Comparison of ENCODE assay signal across 15 mouse cellular contexts in the genomic region with DNA sequence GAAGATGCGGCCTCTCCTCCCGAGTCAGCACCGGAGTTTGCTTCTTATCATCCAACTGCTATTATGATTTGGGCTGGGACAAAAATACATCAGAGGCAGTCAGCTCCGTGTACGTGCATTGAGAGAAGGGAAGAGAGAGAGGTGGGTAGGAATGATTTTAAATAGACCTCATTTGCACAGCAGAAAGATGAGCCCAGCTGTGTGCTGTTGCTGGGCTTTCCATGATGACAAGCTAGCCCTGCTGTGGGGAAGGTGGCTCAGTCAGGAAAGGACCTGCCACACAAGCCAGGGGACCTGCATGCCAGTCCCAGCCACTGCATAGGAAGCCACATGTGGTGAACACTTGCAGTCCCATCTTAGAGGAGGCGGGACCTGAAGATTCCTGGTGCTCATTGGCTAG.
A peak's percentile ranks its signal among the peaks of the same experiment; 100 is the strongest.
DNase-seq lines count a peak whose midpoint lies in the region; ATAC-seq and TF ChIP-seq lines count a peak whose summit lies in the region.
"Had no signal": no experiment of that assay in that cellular context is flagged by ENCODE, and none has a peak within 500 bp of the region (broad histone marks: within the 10 kb centered on the region; RNA-seq: fewer than 3 reads in every experiment).

No protein-coding gene starts in this region.

- no peak for TF ChIP-seq EP300 in heart, adult 2 months (IDR thresholded peaks at IDR 0.05; ENCODE audit: insufficient read depth, low read depth, low read length)

- DNase-seq in heart, adult 2 months = no peak
- DNase-seq in layer of hippocampus, adult 2 months (ENCODE audit: low spot score in 2 of 2) = peak in 1 of 2 experiments; percentile 8
- no peak for DNase-seq in layer of hippocampus, adult 9-10 months (ENCODE audit: low spot score)
- DNase-seq in right cerebral cortex, postnatal 10 days (ENCODE audit: low spot score in 2 of 2) = peak; percentile 23 to 42
- DNase-seq in right cerebral cortex, adult 2 months (ENCODE audit: low spot score in 2 of 2) = no peak
- no peak for DNase-seq in cerebellum, adult 11 months
- DNase-seq: cerebellum, adult 9-10 months; embryo, embryonic 11 days; layer of hippocampus, adult 9-11 months had no signal

- no peak; the same call in 1 of the 2 replicates for ATAC-seq in heart, embryonic 11.5 days (replicated peaks; ENCODE audit: insufficient number of reproducible peaks, low FRiP score, low TSS enrichment)
- ATAC-seq: lung, postnatal 0 days had no signal

- no peaks in the 10 kb centered on the region for H3K36me3 ChIP-seq in heart, embryonic 11.5 days (ENCODE audit: control insufficient read depth, insufficient read depth, low read length)
- no peaks in the 10 kb centered on the region; the same call in 1 of the 2 replicates for H3K36me3 ChIP-seq in heart, adult 2 months (ENCODE audit: control insufficient read depth, insufficient read depth, low read length)
- H3K36me3 ChIP-seq: embryonic facial prominence, embryonic 15.5 days; forebrain, embryonic 10.5 days; limb, embryonic 13.5 days had no signal

- no peaks in the 10 kb centered on the region for H3K9me3 ChIP-seq in heart, embryonic 11.5 days (replicated peaks; ENCODE audit: control insufficient read depth, low read length)
- H3K9me3 ChIP-seq: embryonic facial prominence, embryonic 15.5 days; forebrain, embryonic 10.5 days; limb, embryonic 13.5 days had no signal

- H3K27me3 ChIP-seq in heart, embryonic 11.5 days (ENCODE audit: control insufficient read depth, insufficient read depth, low read length) = no peaks in the 10 kb centered on the region
- no peaks in the 10 kb centered on the region for H3K27me3 ChIP-seq in heart, adult 2 months (ENCODE audit: control insufficient read depth, insufficient read depth, low read length)
- H3K27me3 ChIP-seq: embryonic facial prominence, embryonic 15.5 days; limb, embryonic 13.5 days had no signal

- TF ChIP-seq CTCF in heart, adult 2 months (IDR thresholded peaks at IDR 0.05) = no peak
- TF ChIP-seq CTCF in layer of hippocampus, adult 2 months (conservative IDR thresholded peaks at IDR 0.05) = no peak

- H3K4me1 ChIP-seq in heart, embryonic 11.5 days (ENCODE audit: control insufficient read depth, insufficient read depth, low read length) = peaks cover 28% of the 10 kb centered on the region
- H3K4me1 ChIP-seq in heart, adult 2 months (ENCODE audit: control insufficient read depth, insufficient read depth, low read length) = peaks cover 22% of the 10 kb centered on the region
- H3K4me1 ChIP-seq: embryonic facial prominence, embryonic 15.5 days had no signal

- H3K79me2 ChIP-seq in heart, adult 2 months (replicated peaks; ENCODE audit: control insufficient read depth, insufficient read depth, low read length) = 0 out of 2 replicates have a peak, but pooled peaks cover 2% of the 10 kb centered on the region

- no peak overlapping the region for H3K4me3 ChIP-seq in heart, embryonic 11.5 days (ENCODE audit: low read depth, low read length)
- H3K4me3 ChIP-seq in heart, adult 2 months = no peak overlapping the region
- no peak overlapping the region for H3K4me3 ChIP-seq in layer of hippocampus, adult 2 months
- H3K4me3 ChIP-seq: embryonic facial prominence, embryonic 15.5 days; forebrain, embryonic 10.5 days; limb, embryonic 13.5 days had no signal

- 42% methylated on average over 6 of the region's 6 CpGs for WGBS in heart, embryonic 11.5 days (ENCODE audit: insufficient replicate concordance)
- 33% methylated on average over 6 of the region's 6 CpGs for WGBS in heart, adult 2 months

- no peak overlapping the region for H3K9ac ChIP-seq in heart, embryonic 11.5 days (ENCODE audit: low read depth, low read length)
- H3K9ac ChIP-seq in heart, adult 2 months (ENCODE audit: low read depth, low read length) = no peak overlapping the region
- H3K9ac ChIP-seq: embryonic facial prominence, embryonic 15.5 days; limb, embryonic 13.5 days; liver, embryonic 14.5 days had no signal

- TF ChIP-seq POLR2A in heart, adult 2 months (IDR thresholded peaks at IDR 0.05; ENCODE audit: insufficient read depth, low read depth, low read length) = no peak

- H3K27ac ChIP-seq in heart, embryonic 11.5 days (ENCODE audit: low read depth, low read length) = peak overlapping the region; percentile 77
- no peak overlapping the region for H3K27ac ChIP-seq in heart, adult 2 months
- peak overlapping the region; percentile 46; the same call in 1 of the 2 replicates for H3K27ac ChIP-seq in layer of hippocampus, adult 2 months
- H3K27ac ChIP-seq: embryonic facial prominence, embryonic 15.5 days; forebrain, embryonic 10.5 days; limb, embryonic 13.5 days; liver, embryonic 14.5 days had no signal

- peak overlapping the region; percentile 18 for H3K4me2 ChIP-seq in heart, embryonic 11.5 days
- H3K4me2 ChIP-seq: embryonic facial prominence, embryonic 15.5 days; limb, embryonic 13.5 days had no signal

- intact Hi-C loops in heart, adult 2 months (cut with DNase I) = no loop called here

Comparison
In these comparisons a context has a peak if more than half of its experiments do, and no peak if none do; other contexts are left out.
1. DNase-seq: peak in right cerebral cortex, postnatal 10 days (2 of 2); none in heart, adult 2 months (0 of 2), layer of hippocampus, adult 9-10 months (single experiment), right cerebral cortex, adult 2 months (0 of 2) and cerebellum, adult 11 months (single experiment).